ENCODE assay signal across 7 mouse cellular contexts in the genomic region with DNA sequence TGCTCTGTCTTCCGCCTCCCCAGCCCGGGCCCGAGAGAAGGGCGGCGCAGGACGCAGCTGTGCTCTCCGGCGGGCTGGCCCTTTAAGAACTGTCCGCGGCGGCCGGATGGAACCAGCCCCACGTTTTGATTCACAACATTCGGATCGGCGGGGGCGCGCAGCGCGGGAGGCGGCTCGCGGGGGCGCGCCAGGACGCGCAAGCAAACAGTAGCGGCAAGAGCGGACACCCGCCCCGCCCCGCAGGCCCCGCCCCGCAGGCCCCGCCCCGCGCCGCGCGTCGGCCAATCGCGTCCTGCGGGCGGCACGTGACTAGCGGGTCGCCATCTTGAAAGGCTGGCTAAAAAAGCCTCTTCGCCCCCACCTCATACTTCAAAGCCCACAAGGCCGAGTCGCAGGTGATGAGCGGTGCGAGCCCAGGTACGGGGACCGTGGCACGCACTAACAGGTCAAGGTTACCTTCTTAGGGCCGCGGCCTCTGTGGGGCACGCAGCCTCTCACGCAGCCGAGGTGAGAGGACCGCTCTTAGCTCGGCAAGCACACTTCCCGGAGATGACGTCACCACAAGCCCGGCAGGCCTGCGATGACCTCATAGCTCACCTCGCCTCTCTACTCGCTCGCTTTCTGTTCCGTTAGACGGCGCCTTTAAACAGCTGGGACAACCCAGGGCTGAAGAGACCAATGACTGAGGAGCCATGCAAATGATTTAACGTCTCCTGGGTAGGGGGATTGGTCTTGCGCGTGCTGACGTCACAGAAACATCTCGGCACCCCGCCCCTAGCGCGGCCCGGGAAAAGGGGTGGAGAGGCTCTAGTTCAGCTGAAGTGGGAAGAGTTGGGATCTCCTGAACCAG. TPM values are rescaled to one million over a fixed set of nuclear protein-coding genes. Genes with fewer than 3 reads are reported as not detected.
DNase-seq lines count a peak whose midpoint lies in the region; ATAC-seq and TF ChIP-seq lines count a peak whose summit lies in the region.

No protein-coding gene starts in this region.

- H3K4me3 ChIP-seq in embryonic facial prominence, embryonic 10.5 days = peak overlapping the region; percentile 80
- H3K4me3 ChIP-seq in intestine, postnatal 0 days (ENCODE audit: low read depth, low read length) = peak overlapping the region; percentile 97
- peak overlapping the region; percentile 89 for H3K4me3 ChIP-seq in limb, embryonic 10.5 days
- peak overlapping the region; percentile 95 for H3K4me3 ChIP-seq in midbrain, embryonic 13.5 days (replicated peaks)

- H3K9me3 ChIP-seq in embryonic facial prominence, embryonic 10.5 days = no peaks in the 10 kb centered on the region
- no peaks in the 10 kb centered on the region for H3K9me3 ChIP-seq in intestine, postnatal 0 days (ENCODE audit: control insufficient read depth)
- H3K9me3 ChIP-seq in limb, embryonic 10.5 days (replicated peaks) = no peaks in the 10 kb centered on the region
- H3K9me3 ChIP-seq in midbrain, embryonic 13.5 days = no peaks in the 10 kb centered on the region

- peaks cover 32% of the 10 kb centered on the region for H3K36me3 ChIP-seq in embryonic facial prominence, embryonic 10.5 days (replicated peaks)
- peaks cover 13% of the 10 kb centered on the region for H3K36me3 ChIP-seq in intestine, postnatal 0 days (ENCODE audit: control insufficient read depth, insufficient read depth)
- H3K36me3 ChIP-seq in limb, embryonic 10.5 days = peaks cover 38% of the 10 kb centered on the region
- H3K36me3 ChIP-seq in midbrain, embryonic 13.5 days = peaks cover 15% of the 10 kb centered on the region

- ATAC-seq in intestine, postnatal 0 days = peak; percentile 87
- ATAC-seq in midbrain, embryonic 13.5 days = peak; percentile 91

- peaks cover 53% of the 10 kb centered on the region for H3K4me1 ChIP-seq in embryonic facial prominence, embryonic 10.5 days
- peaks cover 9% of the 10 kb centered on the region for H3K4me1 ChIP-seq in intestine, postnatal 0 days (replicated peaks; ENCODE audit: control insufficient read depth, insufficient read depth, low read length)
- H3K4me1 ChIP-seq in limb, embryonic 10.5 days = peaks cover 47% of the 10 kb centered on the region
- H3K4me1 ChIP-seq in midbrain, embryonic 13.5 days (replicated peaks) = peaks cover 70% of the 10 kb centered on the region

- peak overlapping the region; percentile 97 for H3K27ac ChIP-seq in embryonic facial prominence, embryonic 10.5 days (replicated peaks)
- H3K27ac ChIP-seq in intestine, postnatal 0 days (ENCODE audit: low read depth, low read length) = peak overlapping the region; percentile 98
- peak overlapping the region; percentile 99 for H3K27ac ChIP-seq in limb, embryonic 10.5 days
- peak overlapping the region; percentile 98 for H3K27ac ChIP-seq in midbrain, embryonic 13.5 days

- H3K27me3 ChIP-seq in embryonic facial prominence, embryonic 10.5 days (replicated peaks; ENCODE audit: low read depth, poor library complexity, severe bottlenecking) = no peaks in the 10 kb centered on the region
- no peaks in the 10 kb centered on the region for H3K27me3 ChIP-seq in intestine, postnatal 0 days (replicated peaks; ENCODE audit: control insufficient read depth, insufficient read depth, low read length)
- H3K27me3 ChIP-seq in limb, embryonic 10.5 days (ENCODE audit: low read depth, poor library complexity, severe bottlenecking) = no peaks in the 10 kb centered on the region
- H3K27me3 ChIP-seq in midbrain, embryonic 13.5 days = no peaks in the 10 kb centered on the region

- peak overlapping the region; percentile 88 for H3K9ac ChIP-seq in intestine, postnatal 0 days (ENCODE audit: low read depth, low read length)
- peak overlapping the region; percentile 99 for H3K9ac ChIP-seq in midbrain, embryonic 13.5 days (replicated peaks)

- peak overlapping the region; percentile 86 for H3K4me2 ChIP-seq in intestine, postnatal 0 days (replicated peaks; ENCODE audit: low read depth)
- H3K4me2 ChIP-seq in midbrain, embryonic 13.5 days (replicated peaks) = peak overlapping the region; percentile 95

- WGBS in embryonic facial prominence, embryonic 10.5 days = under 1% methylated on average over 82 of the region's 82 CpGs
- under 1% methylated on average over 82 of the region's 82 CpGs for WGBS in intestine, postnatal 0 days
- under 1% methylated on average over 81 of the region's 82 CpGs for WGBS in limb, embryonic 10.5 days
- 0% methylated on average over 79 of the region's 82 CpGs for WGBS in midbrain, embryonic 13.5 days

- peak; percentile 98 for DNase-seq in adrenal gland, postnatal 10 days
- peak; percentile 99 for DNase-seq in embryonic facial prominence, embryonic 10.5 days (ENCODE audit: low spot score)
- peak; percentile 72 for DNase-seq in gonadal fat pad, adult 2 months (ENCODE audit: low read depth)
- DNase-seq in limb, embryonic 10.5 days (ENCODE audit: low spot score) = peak; percentile 99
- peak; percentile 99 for DNase-seq in spleen, adult 12 weeks (ENCODE audit: low spot score)

- TF ChIP-seq CTCF in intestine, postnatal 0 days (IDR thresholded peaks at IDR 0.05; ENCODE audit: low read depth) = no peak

RNA-seq across cellular contexts. Expression of gene Rnf44, which starts 5.9 kb away (rescaled TPM):
- 100 to 1,000 TPM; 100 to 114 TPM for total RNA-seq in adrenal gland, postnatal 10 days (2021)
- polyA plus RNA-seq in embryonic facial prominence, embryonic 10.5 days (2016; fragmentation: Nextera tagmentation; extraction: Ambion mirVana) = 87.6 and 105 TPM in 2 replicates
- 117 and 139 TPM in 2 replicates for polyA plus RNA-seq in gonadal fat pad, adult 2 months (2012; rRNA removed)
- polyA plus RNA-seq in intestine, postnatal 0 days (2015; fragmentation: Nextera tagmentation; extraction: Ambion mirVana) = 73.0 and 75.1 TPM in 2 replicates
- polyA plus RNA-seq in limb, embryonic 10.5 days (2016; fragmentation: Nextera tagmentation; extraction: Ambion mirVana) = 104 and 135 TPM in 2 replicates
- 93.7 and 109 TPM in 2 replicates for polyA plus RNA-seq in midbrain, embryonic 13.5 days (2015; fragmentation: Nextera tagmentation; extraction: Ambion mirVana)

RNA-seq across cellular contexts. Expression of gene Cdhr2, which starts 13.5 kb away (rescaled TPM):
- 1 to 10 TPM in 1 of 2 experiments, under 1 TPM in 1; 0.85 to 2.1 TPM for total RNA-seq in adrenal gland, postnatal 10 days (2021)
- polyA plus RNA-seq in embryonic facial prominence, embryonic 10.5 days (2016; fragmentation: Nextera tagmentation; extraction: Ambion mirVana) = 0.05 and 0.15 TPM in 2 replicates
- 4.8 and 6.5 TPM in 2 replicates for polyA plus RNA-seq in gonadal fat pad, adult 2 months (2012; rRNA removed)
- polyA plus RNA-seq in intestine, postnatal 0 days (2015; fragmentation: Nextera tagmentation; extraction: Ambion mirVana) = 267 and 292 TPM in 2 replicates
- polyA plus RNA-seq in limb, embryonic 10.5 days (2016; fragmentation: Nextera tagmentation; extraction: Ambion mirVana) = 0.04 TPM in 1 of 2 replicates, not detected in the other
- polyA plus RNA-seq in midbrain, embryonic 13.5 days (2015; fragmentation: Nextera tagmentation; extraction: Ambion mirVana) = 0.15 TPM in 2 replicates

Comparison
In these comparisons a context has a peak if more than half of its experiments do, and no peak if none do; other contexts are left out.
1. Peak in every context shown above with its lines: DNase-seq, ATAC-seq, H3K4me3 ChIP-seq and H3K27ac ChIP-seq.
2. RNA of gene Cdhr2, which starts 13.5 kb away (polyA plus RNA-seq): 267 to 292 TPM in intestine, postnatal 0 days; 4.8 to 6.5 TPM in gonadal fat pad, adult 2 months, 0.15 TPM in midbrain, embryonic 13.5 days, 0.05 to 0.15 TPM in embryonic facial prominence, embryonic 10.5 days and 0.04 TPM in limb, embryonic 10.5 days; every median in the first group is over 10 times any median in the second.